Mouse (Mus musculus): Measurements from ENCODE around the gene Cpsf4. TPM values are rescaled to one million over a fixed set of nuclear protein-coding genes. Genes with fewer than 3 reads are reported as not detected.
"Not testable (repeated sequence)": the region's sequence is repeated elsewhere in the genome, so short reads cannot be mapped to it uniquely, and the experiment has no call there.

Gene Cpsf4
- polyA plus RNA-seq, 1 experiment from 2014 or later: 19.1 TPM

- H3K4me1 ChIP-seq (replicated peaks; ENCODE audit: control insufficient read depth, insufficient read depth): no peaks in the 10 kb centered on the region
- no peaks in the 10 kb centered on the region for H3K9me3 ChIP-seq (ENCODE audit: control insufficient read depth, low read length)
- no peak overlapping the region for H3K4me3 ChIP-seq (ENCODE audit: low read depth, low read length)
- H3K4me2 ChIP-seq (replicated peaks; ENCODE audit: low read depth): no peak overlapping the region
- H3K9ac ChIP-seq (ENCODE audit: low read length): no peak overlapping the region
- WGBS: 90% methylated on average over 9 of the region's 9 CpGs
- TF ChIP-seq EP300 (optimal IDR thresholded peaks at IDR 0.05) (no peak), CTCF (IDR thresholded peaks at IDR 0.05; ENCODE audit: low read depth) (no peak)
- no peak overlapping the region for H3K27ac ChIP-seq (replicated peaks)
- H3K36me3 ChIP-seq (ENCODE audit: control insufficient read depth, insufficient read depth, low read length): peaks cover 40% of the 10 kb centered on the region
- H3K27me3 ChIP-seq (ENCODE audit: control insufficient read depth, insufficient read depth, low read length): no peaks in the 10 kb centered on the region
- DNase-seq (ENCODE audit: low spot score): no peak
- no peak for ATAC-seq (ENCODE audit: low FRiP score, low TSS enrichment)
These were observed 40.4 kb upstream of the Cpsf4 start for GRCm38 (mm10) chr5:145126580-145126979.

- no peak overlapping the region for H3K4me2 ChIP-seq (replicated peaks; ENCODE audit: low read depth)
- H3K27ac ChIP-seq (replicated peaks): no peak overlapping the region
- no peak overlapping the region for H3K4me3 ChIP-seq (ENCODE audit: low read depth, low read length)
- no peaks in the 10 kb centered on the region for H3K27me3 ChIP-seq (ENCODE audit: control insufficient read depth, insufficient read depth, low read length)
- no peak for DNase-seq (ENCODE audit: low spot score)
- H3K36me3 ChIP-seq (ENCODE audit: control insufficient read depth, insufficient read depth, low read length): peaks cover 51% of the 10 kb centered on the region
- TF ChIP-seq CTCF (IDR thresholded peaks at IDR 0.05; ENCODE audit: low read depth): no peak
- no peak for TF ChIP-seq EP300 (optimal IDR thresholded peaks at IDR 0.05)
- no peaks in the 10 kb centered on the region for H3K4me1 ChIP-seq (replicated peaks; ENCODE audit: control insufficient read depth, insufficient read depth)
- H3K9ac ChIP-seq (ENCODE audit: low read length): no peak overlapping the region
- 91% methylated on average over 4 of the region's 4 CpGs for WGBS
- no peaks in the 10 kb centered on the region for H3K9me3 ChIP-seq (ENCODE audit: control insufficient read depth, low read length)
- ATAC-seq (ENCODE audit: low FRiP score, low TSS enrichment): no peak
These were observed 37.9 kb upstream of the Cpsf4 start for GRCm38 (mm10) chr5:145129124-145129523.

GRCm38 (mm10) chr5:145129773-145130172 lies 37.2 kb upstream of the Cpsf4 start:
- WGBS: 76% methylated on average over 6 of the region's 6 CpGs
- ATAC-seq (ENCODE audit: low FRiP score, low TSS enrichment); H3K27me3 ChIP-seq (ENCODE audit: control insufficient read depth, insufficient read depth, low read length); DNase-seq (ENCODE audit: low spot score); H3K4me3 ChIP-seq (ENCODE audit: low read depth, low read length); H3K9me3 ChIP-seq (ENCODE audit: control insufficient read depth, low read length); H3K4me2 ChIP-seq (replicated peaks; ENCODE audit: low read depth); H3K9ac ChIP-seq (ENCODE audit: low read length); H3K4me1 ChIP-seq (replicated peaks; ENCODE audit: control insufficient read depth, insufficient read depth); H3K27ac ChIP-seq (replicated peaks): not testable (repeated sequence)
- peaks cover 56% of the 10 kb centered on the region for H3K36me3 ChIP-seq (ENCODE audit: control insufficient read depth, insufficient read depth, low read length)

GRCm38 (mm10) chr5:145130191-145130590 lies 36.8 kb upstream of the Cpsf4 start:
- WGBS: 77% methylated on average over 11 of the region's 11 CpGs
- TF ChIP-seq CTCF (IDR thresholded peaks at IDR 0.05; ENCODE audit: low read depth) (no peak), EP300 (optimal IDR thresholded peaks at IDR 0.05) (no peak)

GRCm38 (mm10) chr5:145130995-145131394 lies 36.0 kb upstream of the Cpsf4 start:
- 77% methylated on average over 3 of the region's 3 CpGs for WGBS
- H3K36me3 ChIP-seq (ENCODE audit: control insufficient read depth, insufficient read depth, low read length): peaks cover 60% of the 10 kb centered on the region
- no peaks in the 10 kb centered on the region for H3K4me1 ChIP-seq (replicated peaks; ENCODE audit: control insufficient read depth, insufficient read depth)
- TF ChIP-seq EP300 (optimal IDR thresholded peaks at IDR 0.05): no peak
- H3K4me2 ChIP-seq (replicated peaks; ENCODE audit: low read depth): no peak overlapping the region
- H3K4me3 ChIP-seq (ENCODE audit: low read depth, low read length): no peak overlapping the region
- no peaks in the 10 kb centered on the region for H3K9me3 ChIP-seq (ENCODE audit: control insufficient read depth, low read length)
- no peak for ATAC-seq (ENCODE audit: low FRiP score, low TSS enrichment)
- no peak overlapping the region for H3K27ac ChIP-seq (replicated peaks)
- H3K9ac ChIP-seq (ENCODE audit: low read length): no peak overlapping the region
- no peaks in the 10 kb centered on the region for H3K27me3 ChIP-seq (ENCODE audit: control insufficient read depth, insufficient read depth, low read length)
- DNase-seq (ENCODE audit: low spot score): no peak

More at GRCm38 (mm10) chr5:145130191-145130590, 36.8 kb upstream of the Cpsf4 start:
- H3K4me2 ChIP-seq (replicated peaks; ENCODE audit: low read depth): no peak overlapping the region
- H3K27ac ChIP-seq (replicated peaks): no peak overlapping the region
- no peak overlapping the region for H3K4me3 ChIP-seq (ENCODE audit: low read depth, low read length)
- H3K36me3 ChIP-seq (ENCODE audit: control insufficient read depth, insufficient read depth, low read length): peaks cover 58% of the 10 kb centered on the region
- ATAC-seq (ENCODE audit: low FRiP score, low TSS enrichment) (no peak), DNase-seq (ENCODE audit: low spot score) (no peak)
- no peaks in the 10 kb centered on the region for H3K4me1 ChIP-seq (replicated peaks; ENCODE audit: control insufficient read depth, insufficient read depth)
- no peaks in the 10 kb centered on the region for H3K9me3 ChIP-seq (ENCODE audit: control insufficient read depth, low read length)
- no peak overlapping the region for H3K9ac ChIP-seq (ENCODE audit: low read length)
- H3K27me3 ChIP-seq (ENCODE audit: control insufficient read depth, insufficient read depth, low read length): no peaks in the 10 kb centered on the region

- ATAC-seq (ENCODE audit: low FRiP score, low TSS enrichment); H3K9me3 ChIP-seq (ENCODE audit: control insufficient read depth, low read length); H3K4me3 ChIP-seq (ENCODE audit: low read depth, low read length); H3K9ac ChIP-seq (ENCODE audit: low read length); H3K27me3 ChIP-seq (ENCODE audit: control insufficient read depth, insufficient read depth, low read length); H3K4me1 ChIP-seq (replicated peaks; ENCODE audit: control insufficient read depth, insufficient read depth); DNase-seq (ENCODE audit: low spot score); H3K27ac ChIP-seq (replicated peaks); H3K4me2 ChIP-seq (replicated peaks; ENCODE audit: low read depth): not testable (repeated sequence)
- peak; percentile 26 for TF ChIP-seq CTCF (IDR thresholded peaks at IDR 0.05; ENCODE audit: low read depth)
- WGBS: 83% methylated on average over 6 of the region's 6 CpGs
- H3K36me3 ChIP-seq (ENCODE audit: control insufficient read depth, insufficient read depth, low read length): peaks cover 50% of the 10 kb centered on the region
These were observed 33.7 kb upstream of the Cpsf4 start for GRCm38 (mm10) chr5:145133275-145133674.

Measured in stomach, postnatal 0 days (tissue).